Mouse (Mus musculus) embryonic fibroblast, embryonic 13.5 days (primary cell): ENCODE results near the gene Capn2.

ENCODE experiments used
- CTCF ChIP-seq: IDR thresholded peaks from 2 replicates; pipeline ENCODE4 v1.5.1; 2011; ENCODE audit warnings: mild to moderate bottlenecking, control low read depth, low read length, moderate library complexity, borderline replicate concordance; ENCODE audit not compliant: insufficient read depth
- POLR2A ChIP-seq: IDR thresholded peaks from 2 replicates; pipeline ENCODE4 v1.6.1; 2011; ENCODE audit warnings: low read depth, mild to moderate bottlenecking, control low read depth, low read length, moderate library complexity

GRCm38 (mm10) chr1:182458556-182458955, 58.9 kb downstream of the Capn2 start:
- no peak for TF ChIP-seq POLR2A
- TF ChIP-seq CTCF, result no peak
